Mouse (Mus musculus) hindbrain, embryonic 10.5 days (tissue): ENCODE measurements around the gene AI467606. TPM values are rescaled to one million over a fixed set of nuclear protein-coding genes. Genes with fewer than 3 reads are reported as not detected.
A peak's percentile ranks its signal among the peaks of the same experiment; 100 is the strongest.
"Not testable (repeated sequence)": the region's sequence is repeated elsewhere in the genome, so short reads cannot be mapped to it uniquely, and the experiment has no call there.

Source experiments
- DNase-seq: peaks from one replicate; pipeline ENCODE4 v3.0.0-alpha.2; 2017; ENCODE audit warnings: low spot score
- H3K27ac ChIP-seq: fragments of 300-500 bp; sonication (generic); 2 replicates; pipeline ENCODE4 v1.5.1; 2016; ENCODE audit warnings: mild to moderate bottlenecking, moderate library complexity
- H3K27me3 ChIP-seq: fragments of 300-500 bp; sonication (generic); 2 replicates; pipeline ENCODE4 v1.6.1; 2016; ENCODE audit warnings: mild to moderate bottlenecking; ENCODE audit not compliant: poor library complexity, insufficient read depth, severe bottlenecking
- H3K36me3 ChIP-seq: fragments of 300-500 bp; sonication (generic); 2 replicates; pipeline ENCODE4 v1.6.1; 2016; ENCODE audit warnings: mild to moderate bottlenecking, moderate library complexity
- H3K4me1 ChIP-seq: fragments of 300-500 bp; sonication (generic); replicated peaks from 2 replicates; pipeline ENCODE4 v1.6.1; 2016; ENCODE audit warnings: mild to moderate bottlenecking
- H3K4me3 ChIP-seq: fragments of 300-500 bp; sonication (generic); 2 replicates; pipeline ENCODE4 v1.5.1; 2016; ENCODE audit warnings: mild to moderate bottlenecking, moderate library complexity
- H3K9me3 ChIP-seq: fragments of 300-500 bp; sonication (generic); 2 replicates; pipeline ENCODE4 v1.6.1; 2016; ENCODE audit warnings: mild to moderate bottlenecking, moderate library complexity
- WGBS: fragments of 180-500 bp; shearing (Covaris S2); methylation state at CpG from one replicate; pipeline ENCODE4 v1.1.7; 2016; 5-methylcytosine and 5-hydroxymethylcytosine counted together
- polyA plus RNA-seq: library from polyadenylated mRNA; unstranded; fragments of >200 nt; fragmentation: Nextera tagmentation; extraction: Ambion mirVana; gene quantifications from 2 replicates; pipeline ENCODE4 v1.2.1, GENCODE M21; 2016

AI467606 gene
- polyA plus RNA-seq, 1 experiment from 2014 or later = 0.81 TPM

- Histone ChIP-seq H3K36me3 (no peaks in the 10 kb centered on the region), H3K27me3 (no peaks in the 10 kb centered on the region), H3K27ac (no peak overlapping the region), H3K9me3 (no peaks in the 10 kb centered on the region), H3K4me3 (no peak overlapping the region), H3K4me1 (peaks cover under 1% of the 10 kb centered on the region)
- WGBS = 84% methylated on average over 4 of the region's 4 CpGs
- DNase-seq = no peak
These were observed 7.5 kb upstream of the AI467606 start for GRCm38 (mm10) chr7:127083689-127084088.

GRCm38 (mm10) chr7:127084794-127085193, 6.4 kb upstream of the AI467606 start:
- no peak for DNase-seq
- no peak overlapping the region for H3K4me3 ChIP-seq
- no peaks in the 10 kb centered on the region for H3K36me3 ChIP-seq
- H3K9me3 ChIP-seq = no peaks in the 10 kb centered on the region
- no peaks in the 10 kb centered on the region for H3K27me3 ChIP-seq
- 83% methylated on average over 2 of the region's 2 CpGs for WGBS
- peaks cover 11% of the 10 kb centered on the region for H3K4me1 ChIP-seq
- no peak overlapping the region for H3K27ac ChIP-seq

GRCm38 (mm10) chr7:127085751-127086150, 5.4 kb upstream of the AI467606 start:
- 83% methylated on average over 6 of the region's 6 CpGs for WGBS
- not testable (repeated sequence) for H3K27me3 ChIP-seq, DNase-seq, H3K4me3 ChIP-seq, H3K9me3 ChIP-seq, H3K36me3 ChIP-seq, H3K27ac ChIP-seq
- peaks cover 17% of the 10 kb centered on the region for H3K4me1 ChIP-seq

- not testable (repeated sequence) for H3K27ac ChIP-seq, H3K9me3 ChIP-seq, H3K27me3 ChIP-seq, H3K36me3 ChIP-seq, H3K4me3 ChIP-seq, DNase-seq
- peaks cover 33% of the 10 kb centered on the region for H3K4me1 ChIP-seq
- WGBS = 87% methylated on average over 6 of the region's 6 CpGs
These were observed 3.7 kb upstream of the AI467606 start, which contains the start of gene Zg16 for GRCm38 (mm10) chr7:127087278-127088010. Gene Zg16, minus strand, starts transcription at chr7:127087328.

- no peaks in the 10 kb centered on the region for H3K27me3 ChIP-seq
- H3K4me1 ChIP-seq = peaks cover 37% of the 10 kb centered on the region
- DNase-seq = no peak
- H3K9me3 ChIP-seq = no peaks in the 10 kb centered on the region
- H3K36me3 ChIP-seq = no peaks in the 10 kb centered on the region
- no peak overlapping the region for H3K27ac ChIP-seq
- 89% methylated on average over 3 of the region's 3 CpGs for WGBS
- H3K4me3 ChIP-seq = no peak overlapping the region
These were observed 3.1 kb upstream of the AI467606 start for GRCm38 (mm10) chr7:127088083-127088482.

GRCm38 (mm10) chr7:127088901-127089845, 2.0 kb upstream of the AI467606 start:
- Histone ChIP-seq H3K36me3 (no peaks in the 10 kb centered on the region), H3K27ac (peak overlapping the region; percentile 75), H3K4me3 (peak overlapping the region; percentile 40), H3K4me1 (peaks cover 37% of the 10 kb centered on the region), H3K9me3 (no peaks in the 10 kb centered on the region), H3K27me3 (no peaks in the 10 kb centered on the region)
- DNase-seq = peak; percentile 29
- 21% methylated on average over 27 of the region's 27 CpGs for WGBS

- H3K27ac ChIP-seq = peak overlapping the region; percentile 69
- H3K9me3 ChIP-seq = no peaks in the 10 kb centered on the region
- 86% methylated on average over 20 of the region's 20 CpGs for WGBS
- no peak for DNase-seq
- no peaks in the 10 kb centered on the region for H3K27me3 ChIP-seq
- H3K4me3 ChIP-seq = peak overlapping the region; percentile 16; the same call in 1 of the 2 replicates
- peaks cover 37% of the 10 kb centered on the region for H3K4me1 ChIP-seq
- H3K36me3 ChIP-seq = no peaks in the 10 kb centered on the region
These were observed 725 bp upstream of the AI467606 start for GRCm38 (mm10) chr7:127090154-127091113.

GRCm38 (mm10) chr7:127093914-127094313, 2.8 kb downstream of the AI467606 start:
- no peak for DNase-seq
- peaks cover 34% of the 10 kb centered on the region for H3K4me1 ChIP-seq
- no peaks in the 10 kb centered on the region for H3K27me3 ChIP-seq
- no peak overlapping the region for H3K4me3 ChIP-seq
- no peaks in the 10 kb centered on the region for H3K36me3 ChIP-seq
- H3K27ac ChIP-seq = no peak overlapping the region
- no peaks in the 10 kb centered on the region for H3K9me3 ChIP-seq
- WGBS = 77% methylated on average over 3 of the region's 3 CpGs

GRCm38 (mm10) chr7:127096456-127096855, 5.3 kb downstream of the AI467606 start:
- Histone ChIP-seq H3K27ac (no peak overlapping the region), H3K36me3 (no peaks in the 10 kb centered on the region), H3K4me1 (peaks cover 13% of the 10 kb centered on the region), H3K27me3 (no peaks in the 10 kb centered on the region), H3K9me3 (no peaks in the 10 kb centered on the region), H3K4me3 (no peak overlapping the region)
- no peak for DNase-seq
- WGBS = 72% methylated on average over 7 of the region's 7 CpGs

- Histone ChIP-seq H3K27me3 (no peaks in the 10 kb centered on the region), H3K4me3 (no peak overlapping the region), H3K36me3 (no peaks in the 10 kb centered on the region), H3K9me3 (no peaks in the 10 kb centered on the region), H3K27ac (no peak overlapping the region), H3K4me1 (no peaks in the 10 kb centered on the region)
- no peak for DNase-seq
- 88% methylated on average over 5 of the region's 5 CpGs for WGBS
These were observed 7.4 kb downstream of the AI467606 start for GRCm38 (mm10) chr7:127098521-127098920.

GRCm38 (mm10) chr7:127098950-127099349, 7.8 kb downstream of the AI467606 start:
- Histone ChIP-seq H3K4me3 (no peak overlapping the region), H3K27ac (no peak overlapping the region), H3K9me3 (no peaks in the 10 kb centered on the region), H3K36me3 (no peaks in the 10 kb centered on the region), H3K27me3 (no peaks in the 10 kb centered on the region), H3K4me1 (peaks cover 2% of the 10 kb centered on the region)
- no peak for DNase-seq
- WGBS = 89% methylated on average over 4 of the region's 4 CpGs

GRCm38 (mm10) chr7:127099528-127099927, 8.4 kb downstream of the AI467606 start:
- Histone ChIP-seq H3K27ac (no peak overlapping the region), H3K36me3 (no peaks in the 10 kb centered on the region), H3K9me3 (no peaks in the 10 kb centered on the region), H3K27me3 (no peaks in the 10 kb centered on the region), H3K4me1 (peaks cover 7% of the 10 kb centered on the region), H3K4me3 (no peak overlapping the region)
- no peak for DNase-seq
- 90% methylated on average over 4 of the region's 4 CpGs for WGBS
